Mouse (Mus musculus) gastrocnemius, adult 2 months (tissue): ENCODE results near the gene Scamp1. TPM values are rescaled to one million over a fixed set of nuclear protein-coding genes. Genes with fewer than 3 reads are reported as not detected.

Source experiments
- DNase-seq: peaks from one replicate; pipeline ENCODE4 v3.0.0; 2022
- H3K27ac ChIP-seq: fragments of 200-600 bp; 2 replicates; pipeline ENCODE4 v1.8.1; 2022; ENCODE audit warnings: mild to moderate bottlenecking
- H3K4me3 ChIP-seq: fragments of 200-600 bp; 2 replicates; pipeline ENCODE4 v1.8.1; 2022; ENCODE audit warnings: mild to moderate bottlenecking, moderate library complexity
- CTCF ChIP-seq: fragments of 200-600 bp; IDR thresholded peaks from 2 replicates; pipeline ENCODE4 v1.8.1; 2022; ENCODE audit warnings: antibody characterized with exemption, mild to moderate bottlenecking, moderate library complexity
- intact Hi-C: fragments of 180-260 bp; cut with DNase I; formaldehyde crosslinking; loops from one replicate; pipeline ENCODE4 v1.15.1; 2025
- total RNA-seq, 2 experiments: library from RNA; stranded (reverse); gene quantifications; 2 replicates each; pipeline ENCODE4 v1.2.3; 2021

Scamp1 gene
- total RNA-seq, 2 experiments from 2014 or later: 16.6 to 20.3 TPM

DNA sequence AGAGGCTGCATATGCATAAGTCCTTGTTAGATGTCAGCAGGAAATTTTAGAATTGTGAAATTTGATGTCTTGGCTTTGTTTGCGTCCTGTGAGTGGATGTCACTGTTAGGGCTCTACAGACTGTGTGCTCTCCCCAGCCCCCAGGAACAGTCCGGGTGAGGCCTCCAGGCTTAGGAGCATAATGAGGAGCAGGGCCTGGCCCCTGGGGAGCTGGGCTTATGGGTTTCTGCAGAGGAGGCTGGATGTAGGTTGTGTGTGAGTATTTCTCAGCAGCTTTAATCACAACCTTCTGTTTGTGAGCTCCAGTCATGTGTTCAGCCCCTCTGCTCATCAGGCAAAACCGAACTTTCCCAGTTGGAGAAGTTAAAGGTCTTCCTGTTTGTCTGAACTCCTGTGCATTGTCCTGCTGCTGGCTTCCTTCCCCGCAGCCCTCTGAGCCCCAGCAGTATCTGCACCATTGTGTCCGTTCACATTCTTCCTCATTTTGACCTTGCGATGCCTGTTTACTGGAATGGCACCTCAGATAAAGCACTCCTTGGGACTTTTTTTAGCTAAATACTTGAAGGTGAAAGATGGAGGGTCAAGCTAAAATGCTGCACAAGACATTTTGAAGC lies 126.7 kb downstream of the Scamp1 start:
- Histone ChIP-seq H3K27ac (peak overlapping the region; percentile 25; the same call in 1 of the 2 replicates), H3K4me3 (no peak overlapping the region)
- TF ChIP-seq CTCF: no peak
- no peak for DNase-seq
- intact Hi-C loops: no loop called here

DNA sequence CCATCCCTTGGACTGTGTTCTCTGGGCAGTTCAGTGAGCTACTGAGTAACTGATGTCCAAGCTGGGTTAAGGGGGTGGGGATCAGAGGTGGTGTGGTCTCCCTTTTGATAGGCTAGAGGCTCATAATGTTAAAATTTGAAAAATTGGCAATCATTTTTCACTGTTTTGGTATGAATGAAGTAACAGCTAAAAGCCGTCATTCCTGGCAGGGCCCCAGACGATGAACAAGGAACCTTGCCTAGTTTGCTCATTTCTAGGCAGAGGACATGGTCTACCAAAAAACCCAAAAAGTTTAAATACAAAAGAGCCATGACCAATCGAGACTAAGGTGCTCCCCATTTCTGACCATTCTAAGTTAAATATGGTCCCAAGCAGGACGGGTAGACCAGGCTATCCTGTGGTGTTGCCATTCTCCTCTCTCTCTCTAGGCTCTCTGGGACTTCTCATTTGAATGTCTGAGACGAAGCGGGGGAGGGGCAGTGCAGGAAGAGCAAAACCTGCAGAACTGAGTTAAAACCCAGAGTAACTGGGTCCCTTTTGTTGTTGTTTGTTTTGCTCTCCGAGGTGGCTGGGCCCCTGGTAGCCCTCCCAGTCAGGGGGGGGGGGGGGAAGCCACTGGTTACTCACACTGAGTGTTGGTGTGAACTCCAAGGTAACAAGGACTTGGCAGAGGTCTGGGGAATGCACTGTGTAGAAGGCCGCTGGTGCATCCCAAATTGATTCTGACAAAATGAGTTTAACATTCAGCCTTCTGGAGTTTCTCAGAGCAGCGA lies 129.8 kb downstream of the Scamp1 start:
- TF ChIP-seq CTCF: no peak
- intact Hi-C loops: no loop called here
- H3K27ac ChIP-seq: no peak overlapping the region
- H3K4me3 ChIP-seq: no peak overlapping the region
- peak; percentile 76 for DNase-seq

DNA sequence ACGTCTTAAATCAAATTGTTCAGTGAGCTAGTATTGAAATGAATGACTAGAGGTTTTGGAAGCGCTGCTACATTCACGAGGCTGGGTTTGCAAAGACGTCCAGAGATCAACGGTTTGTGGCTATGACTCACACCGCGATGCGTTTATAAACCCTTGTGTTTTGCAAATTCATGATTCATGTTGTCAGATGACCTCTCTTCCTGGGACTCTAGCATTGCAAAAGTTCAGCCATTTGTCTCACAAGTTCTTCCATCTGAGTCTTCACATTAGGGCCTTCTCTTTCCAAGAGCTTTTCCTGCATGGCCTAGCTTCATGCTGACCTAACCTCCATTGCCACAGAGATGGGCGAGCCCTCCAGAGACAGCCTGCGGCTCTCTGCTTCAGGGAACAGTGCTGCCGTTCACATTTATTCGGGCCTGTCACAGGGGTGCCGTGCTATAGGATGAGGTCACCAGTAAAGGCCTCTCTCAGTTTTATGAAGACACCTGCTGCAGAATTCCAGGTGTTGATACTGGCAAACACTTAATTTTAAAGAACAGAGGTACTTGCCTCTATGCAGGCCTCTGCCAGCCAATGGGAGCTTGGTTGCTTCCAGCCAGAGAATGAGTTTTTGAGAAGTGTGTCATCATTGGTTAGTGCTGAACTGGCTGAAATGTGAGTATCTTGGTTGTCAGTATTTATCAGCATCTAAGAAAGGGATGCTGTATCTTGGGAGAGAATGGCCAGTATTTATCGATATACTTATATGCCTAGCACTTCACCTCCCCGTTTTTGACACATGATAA lies 131.0 kb downstream of the Scamp1 start:
- no peak overlapping the region for H3K4me3 ChIP-seq
- no peak for TF ChIP-seq CTCF
- intact Hi-C loops: no loop called here
- H3K27ac ChIP-seq: peak overlapping the region; percentile 50
- DNase-seq: peak; percentile 36

DNA sequence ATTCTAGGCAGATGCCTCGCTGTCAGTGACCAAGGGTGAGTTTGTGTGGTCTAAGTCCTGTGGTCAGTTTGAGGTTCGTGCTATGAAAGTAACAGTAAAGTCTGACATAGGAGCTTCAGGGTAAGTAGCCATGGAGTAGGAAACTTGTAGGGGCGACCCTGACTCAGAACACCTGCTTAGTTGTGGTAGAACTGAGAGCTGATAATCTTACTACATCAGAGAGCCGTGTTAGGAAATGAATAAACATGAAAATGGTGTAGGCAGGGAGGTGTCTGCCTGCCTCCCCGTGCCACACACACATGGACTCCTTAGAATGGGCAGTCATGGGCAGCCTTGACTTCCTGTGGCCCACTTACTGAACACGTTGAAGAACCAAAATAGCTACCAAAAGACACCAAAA lies 132.0 kb downstream of the Scamp1 start:
- Histone ChIP-seq H3K4me3 (no peak overlapping the region), H3K27ac (no peak overlapping the region)
- intact Hi-C loops: no loop called here
- no peak for TF ChIP-seq CTCF
- DNase-seq: no peak

GRCm38 (mm10) chr13:94152836-94153235 lies 132.8 kb downstream of the Scamp1 start:
- intact Hi-C loops: no loop called here
- Histone ChIP-seq H3K4me3 (no peak overlapping the region), H3K27ac (no peak overlapping the region)
- DNase-seq: no peak
- TF ChIP-seq CTCF: no peak

Other genes starting within 250 kb of the Scamp1 start
- gene Lhfpl2, start 228.1 kb downstream of the Scamp1 start, total RNA-seq: 1 to 10 TPM; 1.5 to 4.2 TPM
- 10 to 100 TPM; 22.5 to 23.6 TPM for gene Ap3b1, start 73.1 kb upstream of the Scamp1 start, total RNA-seq